Mouse (Mus musculus): ENCODE measurements around the gene Mthfd1. TPM values are rescaled to one million over a fixed set of nuclear protein-coding genes. Genes with fewer than 3 reads are reported as not detected.
A peak's percentile ranks its signal among the peaks of the same experiment; 100 is the strongest.

The Mthfd1 gene
- total and polyA plus RNA-seq, 3 experiments: 16.9 to 30.2 (median 27.4) TPM

- no peaks in the 10 kb centered on the region for H3K79me2 ChIP-seq (replicated peaks; ENCODE audit: control insufficient read depth, insufficient read depth, low read length)
- H3K9ac ChIP-seq (ENCODE audit: low read depth, low read length): no peak overlapping the region
- peaks cover 3% of the 10 kb centered on the region; the same call in 1 of the 2 replicates for H3K4me1 ChIP-seq (ENCODE audit: control insufficient read depth, insufficient read depth, low read length)
- 96% methylated on average over 9 of the region's 9 CpGs for WGBS
- TF ChIP-seq CTCF (IDR thresholded peaks at IDR 0.05): no peak
- TF ChIP-seq POLR2A (IDR thresholded peaks at IDR 0.05; ENCODE audit: insufficient read depth, low read depth, low read length): no peak
- no peak for TF ChIP-seq EP300 (IDR thresholded peaks at IDR 0.05; ENCODE audit: insufficient read depth, low read depth, low read length)
- H3K27ac ChIP-seq: peak overlapping the region; percentile 34; the same call in 1 of the 2 replicates
- H3K4me3 ChIP-seq: no peak overlapping the region
- no peaks in the 10 kb centered on the region for H3K27me3 ChIP-seq (ENCODE audit: control insufficient read depth, insufficient read depth, low read length)
- DNase-seq: no peak
- intact Hi-C loops (cut with DNase I): no loop called here
- peaks cover 7% of the 10 kb centered on the region; the same call in 1 of the 2 replicates for H3K36me3 ChIP-seq (ENCODE audit: control insufficient read depth, insufficient read depth, low read length)
Measured at GRCm38 (mm10) chr12:76299361-76299906, 44.3 kb downstream of the Mthfd1 start.

GRCm38 (mm10) chr12:76300367-76300766, 45.3 kb downstream of the Mthfd1 start:
- Histone ChIP-seq H3K4me1 (ENCODE audit: control insufficient read depth, insufficient read depth, low read length) (peaks cover 5% of the 10 kb centered on the region), H3K36me3 (ENCODE audit: control insufficient read depth, insufficient read depth, low read length) (peaks cover 7% of the 10 kb centered on the region; the same call in 1 of the 2 replicates), H3K27me3 (ENCODE audit: control insufficient read depth, insufficient read depth, low read length) (no peaks in the 10 kb centered on the region), H3K4me3 (no peak overlapping the region), H3K79me2 (replicated peaks; ENCODE audit: control insufficient read depth, insufficient read depth, low read length) (no peaks in the 10 kb centered on the region), H3K27ac (no peak overlapping the region), H3K9ac (ENCODE audit: low read depth, low read length) (no peak overlapping the region)
- WGBS: 87% methylated on average over 10 of the region's 10 CpGs
- no peak for DNase-seq
- intact Hi-C loops (cut with DNase I): no loop called here
- TF ChIP-seq CTCF (IDR thresholded peaks at IDR 0.05) (no peak), EP300 (IDR thresholded peaks at IDR 0.05; ENCODE audit: insufficient read depth, low read depth, low read length) (no peak), POLR2A (IDR thresholded peaks at IDR 0.05; ENCODE audit: insufficient read depth, low read depth, low read length) (no peak)

GRCm38 (mm10) chr12:76303474-76303873, 48.4 kb downstream of the Mthfd1 start:
- intact Hi-C loops (cut with DNase I): no loop called here
- no peak for DNase-seq
- peaks cover 7% of the 10 kb centered on the region for H3K36me3 ChIP-seq (ENCODE audit: control insufficient read depth, insufficient read depth, low read length)
- 89% methylated on average over 11 of the region's 11 CpGs for WGBS
- H3K79me2 ChIP-seq (replicated peaks; ENCODE audit: control insufficient read depth, insufficient read depth, low read length): no peaks in the 10 kb centered on the region
- H3K4me3 ChIP-seq: no peak overlapping the region
- H3K27ac ChIP-seq: no peak overlapping the region
- TF ChIP-seq CTCF (IDR thresholded peaks at IDR 0.05): no peak
- no peak for TF ChIP-seq EP300 (IDR thresholded peaks at IDR 0.05; ENCODE audit: insufficient read depth, low read depth, low read length)
- TF ChIP-seq POLR2A (IDR thresholded peaks at IDR 0.05; ENCODE audit: insufficient read depth, low read depth, low read length): no peak
- no peaks in the 10 kb centered on the region for H3K27me3 ChIP-seq (ENCODE audit: control insufficient read depth, insufficient read depth, low read length)
- no peak overlapping the region for H3K9ac ChIP-seq (ENCODE audit: low read depth, low read length)
- peaks cover 17% of the 10 kb centered on the region for H3K4me1 ChIP-seq (ENCODE audit: control insufficient read depth, insufficient read depth, low read length)

GRCm38 (mm10) chr12:76304199-76304598, 49.1 kb downstream of the Mthfd1 start:
- Histone ChIP-seq H3K4me3 (no peak overlapping the region), H3K4me1 (ENCODE audit: control insufficient read depth, insufficient read depth, low read length) (peaks cover 16% of the 10 kb centered on the region), H3K79me2 (replicated peaks; ENCODE audit: control insufficient read depth, insufficient read depth, low read length) (no peaks in the 10 kb centered on the region), H3K27ac (no peak overlapping the region), H3K9ac (ENCODE audit: low read depth, low read length) (no peak overlapping the region), H3K36me3 (ENCODE audit: control insufficient read depth, insufficient read depth, low read length) (peaks cover 7% of the 10 kb centered on the region), H3K27me3 (ENCODE audit: control insufficient read depth, insufficient read depth, low read length) (no peaks in the 10 kb centered on the region)
- DNase-seq: no peak
- 49% methylated on average over 4 of the region's 4 CpGs for whole genome bisulfite sequencing
- intact Hi-C loops (cut with DNase I): no loop called here
- TF ChIP-seq CTCF (IDR thresholded peaks at IDR 0.05): no peak
- no peak for TF ChIP-seq POLR2A (IDR thresholded peaks at IDR 0.05; ENCODE audit: insufficient read depth, low read depth, low read length)
- TF ChIP-seq EP300 (IDR thresholded peaks at IDR 0.05; ENCODE audit: insufficient read depth, low read depth, low read length): no peak

GRCm38 (mm10) chr12:76305107-76305506, 50.0 kb downstream of the Mthfd1 start:
- H3K27ac ChIP-seq: peak overlapping the region; percentile 26; the same call in 1 of the 2 replicates
- no peak for DNase-seq
- peaks cover 17% of the 10 kb centered on the region for H3K4me1 ChIP-seq (ENCODE audit: control insufficient read depth, insufficient read depth, low read length)
- intact Hi-C loops (cut with DNase I): no loop called here
- H3K9ac ChIP-seq (ENCODE audit: low read depth, low read length): no peak overlapping the region
- H3K79me2 ChIP-seq (replicated peaks; ENCODE audit: control insufficient read depth, insufficient read depth, low read length): no peaks in the 10 kb centered on the region
- peak; percentile 49; the same call in 1 of the 2 replicates for TF ChIP-seq POLR2A (IDR thresholded peaks at IDR 0.05; ENCODE audit: insufficient read depth, low read depth, low read length)
- no peak for TF ChIP-seq EP300 (IDR thresholded peaks at IDR 0.05; ENCODE audit: insufficient read depth, low read depth, low read length)
- no peak for TF ChIP-seq CTCF (IDR thresholded peaks at IDR 0.05)
- no peak overlapping the region for H3K4me3 ChIP-seq
- H3K27me3 ChIP-seq (ENCODE audit: control insufficient read depth, insufficient read depth, low read length): no peaks in the 10 kb centered on the region
- 75% methylated on average over 8 of the region's 8 CpGs for WGBS
- H3K36me3 ChIP-seq (ENCODE audit: control insufficient read depth, insufficient read depth, low read length): peaks cover 4% of the 10 kb centered on the region

GRCm38 (mm10) chr12:76306852-76307561, 51.9 kb downstream of the Mthfd1 start:
- H3K27me3 ChIP-seq (ENCODE audit: control insufficient read depth, insufficient read depth, low read length): no peaks in the 10 kb centered on the region
- DNase-seq: no peak
- 44% methylated on average over 9 of the region's 9 CpGs for WGBS
- H3K4me1 ChIP-seq (ENCODE audit: control insufficient read depth, insufficient read depth, low read length): peaks cover 22% of the 10 kb centered on the region
- TF ChIP-seq EP300 (IDR thresholded peaks at IDR 0.05; ENCODE audit: insufficient read depth, low read depth, low read length) (no peak), POLR2A (IDR thresholded peaks at IDR 0.05; ENCODE audit: insufficient read depth, low read depth, low read length) (0 out of 2 replicates have a peak, but pooled peaks have one; percentile 26), CTCF (IDR thresholded peaks at IDR 0.05) (no peak)
- peak overlapping the region; percentile 67 for H3K27ac ChIP-seq
- H3K4me3 ChIP-seq: no peak overlapping the region
- intact Hi-C loops (cut with DNase I): no loop called here
- H3K9ac ChIP-seq (ENCODE audit: low read depth, low read length): no peak overlapping the region
- H3K36me3 ChIP-seq (ENCODE audit: control insufficient read depth, insufficient read depth, low read length): peaks cover 8% of the 10 kb centered on the region
- H3K79me2 ChIP-seq (replicated peaks; ENCODE audit: control insufficient read depth, insufficient read depth, low read length): no peaks in the 10 kb centered on the region

All from heart, adult 2 months (tissue).